Mouse (Mus musculus) heart, adult 11 months (tissue): ENCODE measurements around the gene 1700030J22Rik.
A peak's percentile ranks its signal among the peaks of the same experiment; 100 is the strongest.

Source experiments
- DNase-seq: peaks from one replicate; pipeline ENCODE4 v3.0.0; 2022

1700030J22Rik gene

GRCm38 (mm10) chr8:116951369-116951768 lies 27.4 kb downstream of the 1700030J22Rik start:
- no peak for DNase-seq

- peak; percentile 90 for DNase-seq
Measured at GRCm38 (mm10) chr8:116947589-116947988, 31.2 kb downstream of the 1700030J22Rik start.

GRCm38 (mm10) chr8:116946851-116947250 lies 31.9 kb downstream of the 1700030J22Rik start:
- peak; percentile 96 for DNase-seq

GRCm38 (mm10) chr8:116946268-116946838 lies 32.4 kb downstream of the 1700030J22Rik start:
- peak; percentile 98 for DNase-seq

- DNase-seq, result no peak
Measured at GRCm38 (mm10) chr8:116945169-116945910, 33.4 kb downstream of the 1700030J22Rik start.

- DNase-seq, result no peak
Measured at GRCm38 (mm10) chr8:116944385-116944696, 34.4 kb downstream of the 1700030J22Rik start.

GRCm38 (mm10) chr8:116943555-116944384 lies 35.0 kb downstream of the 1700030J22Rik start:
- peak; percentile 93 for DNase-seq

GRCm38 (mm10) chr8:116943161-116943554 lies 35.6 kb downstream of the 1700030J22Rik start, which contains the start of gene Atmin:
Atmin (plus strand) TSS chr8:116943393.
- DNase-seq, result peak; percentile 99

- no peak for DNase-seq
Measured at GRCm38 (mm10) chr8:116942284-116943058, 36.3 kb downstream of the 1700030J22Rik start.

GRCm38 (mm10) chr8:116935506-116935905 lies 43.3 kb downstream of the 1700030J22Rik start:
- no peak for DNase-seq

GRCm38 (mm10) chr8:116934976-116935375 lies 43.8 kb downstream of the 1700030J22Rik start:
- DNase-seq, result no peak

GRCm38 (mm10) chr8:116928588-116928987 lies 50.2 kb downstream of the 1700030J22Rik start:
- no peak for DNase-seq

- no peak for DNase-seq
Measured at GRCm38 (mm10) chr8:116927880-116928279, 50.9 kb downstream of the 1700030J22Rik start.

GRCm38 (mm10) chr8:116923526-116923925 lies 55.2 kb downstream of the 1700030J22Rik start:
- DNase-seq, result no peak

- DNase-seq, result peak; percentile 85
Measured at GRCm38 (mm10) chr8:116922060-116922757, 56.5 kb downstream of the 1700030J22Rik start.

- DNase-seq, result peak; percentile 99
Measured at GRCm38 (mm10) chr8:116921337-116922059, 57.3 kb downstream of the 1700030J22Rik start, which contains the start of the genes Cmc2 and Cenpn. Cmc2 (minus strand) TSS chr8:116921455. Cenpn (plus strand) TSS chr8:116921730.

- no peak for DNase-seq
Measured at GRCm38 (mm10) chr8:116921005-116921336, 57.8 kb downstream of the 1700030J22Rik start.
